Mouse (Mus musculus) layer of hippocampus, adult 18-20 months (tissue): ENCODE results near the gene Mab21l3. TPM values are rescaled to one million over a fixed set of nuclear protein-coding genes. Genes with fewer than 3 reads are reported as not detected.
"Not testable (repeated sequence)": the region's sequence is repeated elsewhere in the genome, so short reads cannot be mapped to it uniquely, and the experiment has no call there.

Experiments used
- DNase-seq, 2 experiments: peaks; one replicate each; pipeline ENCODE4 v3.0.0; 2022; ENCODE audit warnings: low spot score in 2 of 2
- total RNA-seq, 2 experiments: library from RNA; stranded (reverse); gene quantifications; 2 replicates each; pipeline ENCODE4 v1.2.3; 2021

The Mab21l3 gene
- total RNA-seq, 2 experiments from 2014 or later, result not detected

GRCm38 (mm10) chr3:101842372-101843094 lies 6.2 kb downstream of the Mab21l3 start:
- DNase-seq, result peak in 1 of 2 experiments; percentile 19

GRCm38 (mm10) chr3:101839327-101839726 lies 9.4 kb downstream of the Mab21l3 start:
- DNase-seq, result no peak

GRCm38 (mm10) chr3:101836971-101837370 lies 11.8 kb downstream of the Mab21l3 start:
- no peak for DNase-seq

- no peak for DNase-seq
These were observed 12.2 kb downstream of the Mab21l3 start for GRCm38 (mm10) chr3:101836532-101836931.

- peak; percentile 36 to 39 for DNase-seq
These were observed 12.7 kb downstream of the Mab21l3 start for GRCm38 (mm10) chr3:101836045-101836444.

GRCm38 (mm10) chr3:101831189-101831858 lies 17.4 kb downstream of the Mab21l3 start:
- no peak for DNase-seq

- no peak for DNase-seq
These were observed 18.7 kb downstream of the Mab21l3 start for GRCm38 (mm10) chr3:101829881-101830616.

- no peak for DNase-seq
These were observed 20.2 kb downstream of the Mab21l3 start for GRCm38 (mm10) chr3:101828595-101828994.

- DNase-seq, result no peak
These were observed 21.5 kb downstream of the Mab21l3 start for GRCm38 (mm10) chr3:101827220-101827715.

GRCm38 (mm10) chr3:101824338-101824737 lies 24.4 kb downstream of the Mab21l3 start:
- DNase-seq, result no peak

- DNase-seq, result no peak
These were observed 26.7 kb downstream of the Mab21l3 start for GRCm38 (mm10) chr3:101822052-101822451.

- not testable (repeated sequence) for DNase-seq
These were observed 28.1 kb downstream of the Mab21l3 start for GRCm38 (mm10) chr3:101820708-101821107.

- no peak for DNase-seq
These were observed 32.8 kb downstream of the Mab21l3 start for GRCm38 (mm10) chr3:101816006-101816405.

GRCm38 (mm10) chr3:101814790-101815189 lies 34.0 kb downstream of the Mab21l3 start:
- no peak for DNase-seq

GRCm38 (mm10) chr3:101812341-101812962 lies 36.3 kb downstream of the Mab21l3 start:
- peak; percentile 55 to 87 for DNase-seq

GRCm38 (mm10) chr3:101811931-101812330 lies 36.8 kb downstream of the Mab21l3 start:
- no peak for DNase-seq

GRCm38 (mm10) chr3:101807646-101808045 lies 41.1 kb downstream of the Mab21l3 start:
- DNase-seq, result no peak

- no peak for DNase-seq
These were observed 41.8 kb downstream of the Mab21l3 start for GRCm38 (mm10) chr3:101806941-101807340.

- peak; percentile 81 to 95 for DNase-seq
These were observed 42.6 kb downstream of the Mab21l3 start for GRCm38 (mm10) chr3:101806149-101806548.

- DNase-seq, result no peak
These were observed 43.2 kb downstream of the Mab21l3 start for GRCm38 (mm10) chr3:101805562-101806004.

- DNase-seq, result no peak
These were observed 43.7 kb downstream of the Mab21l3 start for GRCm38 (mm10) chr3:101804971-101805561.
